Mouse (Mus musculus) right cerebral cortex, adult 2 months (tissue): ENCODE results near the gene Nploc4.
"Not testable (repeated sequence)": the region's sequence is repeated elsewhere in the genome, so short reads cannot be mapped to it uniquely, and the experiment has no call there.

Experiments used
- DNase-seq, 2 experiments: peaks; one replicate each; pipeline ENCODE4 v3.0.0; 2021 to 2022; ENCODE audit warnings: low spot score in 2 of 2

The Nploc4 gene

GRCm38 (mm10) chr11:120354304-120355276 lies 82.9 kb downstream of the Nploc4 start:
- peak in 1 of 2 experiments; percentile 2 for DNase-seq

DNA sequence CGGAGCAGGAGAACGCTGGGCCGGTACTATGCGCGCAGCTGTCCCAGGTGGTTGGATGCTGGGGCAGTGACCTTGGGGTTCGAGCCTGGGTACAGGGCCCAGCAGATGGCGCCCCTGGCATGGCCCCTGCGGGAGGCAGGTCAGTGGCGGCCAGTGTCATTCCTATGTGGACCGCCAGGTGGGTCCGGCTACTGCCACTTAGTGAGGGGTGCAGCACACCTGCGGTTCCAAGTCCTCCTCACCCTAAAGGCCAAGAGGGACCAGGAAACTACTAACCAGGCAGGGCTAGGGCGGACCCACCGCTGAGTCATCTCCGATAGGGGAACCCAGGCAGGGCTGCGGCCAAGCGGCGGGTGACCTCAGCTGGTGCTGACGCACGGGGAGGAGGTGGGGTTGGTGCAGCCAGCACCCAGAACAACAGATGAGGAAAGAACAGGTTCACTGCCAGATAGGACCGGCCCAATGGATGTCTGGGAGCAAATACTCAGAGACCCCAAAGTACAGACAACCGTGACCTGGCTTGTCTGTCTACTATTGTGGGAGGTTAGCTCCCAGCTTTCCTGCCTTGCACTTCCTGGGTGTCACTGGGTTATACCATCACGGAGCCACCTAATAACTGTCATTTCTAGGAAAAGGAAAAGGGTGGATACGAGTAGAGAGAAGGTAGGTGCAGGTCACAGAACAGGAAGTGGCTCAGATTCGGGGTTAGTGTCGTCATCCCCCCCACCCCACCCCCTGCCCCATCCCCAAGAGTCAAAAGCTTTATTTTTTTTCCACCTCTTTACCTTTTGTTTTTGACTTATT lies 83.8 kb downstream of the Nploc4 start:
- peak in 1 of 2 experiments; percentile 25 for DNase-seq

DNA sequence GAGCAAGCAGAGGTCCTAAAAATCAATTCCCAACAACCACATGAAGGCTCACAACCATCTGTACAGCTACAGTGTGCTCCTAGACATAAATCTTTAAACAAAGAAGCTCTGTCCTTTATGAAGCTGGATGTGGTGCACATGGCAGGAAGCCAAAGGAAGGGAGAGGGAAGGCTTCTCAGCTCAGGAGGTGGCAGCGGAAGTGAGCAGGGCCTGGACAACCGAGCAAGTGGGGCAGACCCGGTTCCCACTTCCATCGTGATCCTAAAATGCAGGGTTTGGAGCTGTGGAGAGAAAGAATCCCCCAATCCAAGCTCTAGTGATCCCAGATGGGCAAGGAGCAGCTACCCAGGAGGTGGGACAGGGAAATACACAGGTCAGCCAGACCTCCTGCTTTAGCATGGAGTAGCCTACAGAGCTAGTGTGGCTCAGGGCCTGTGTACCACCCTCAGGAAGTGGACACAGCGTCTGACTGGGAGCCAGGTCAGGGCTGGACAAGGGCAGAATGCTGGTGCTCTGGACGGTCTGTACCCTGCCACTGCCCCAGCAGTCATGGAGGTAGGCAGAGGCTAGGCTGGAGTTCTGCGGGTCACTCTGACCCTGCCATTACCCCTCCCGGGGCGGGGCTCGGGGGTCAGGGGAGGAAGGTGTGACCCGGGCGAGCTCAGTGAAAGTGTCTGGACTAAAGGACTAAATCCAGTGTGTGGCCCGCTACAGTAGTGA lies 84.8 kb downstream of the Nploc4 start:
- peak in 1 of 2 experiments; percentile 5 for DNase-seq

DNA sequence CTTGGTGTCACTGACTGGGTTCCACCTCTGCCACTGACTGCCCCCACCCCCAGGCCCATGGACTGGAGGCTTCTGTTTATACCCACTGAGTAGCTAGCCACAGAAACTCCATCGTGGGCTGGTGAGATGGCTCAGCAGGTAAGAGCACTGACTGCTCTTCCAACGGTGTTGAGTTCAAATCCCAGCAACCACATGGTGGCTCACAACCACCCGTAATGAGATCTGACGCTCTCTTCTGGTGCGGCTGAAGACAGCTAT lies 85.5 kb downstream of the Nploc4 start:
- not testable (repeated sequence) for DNase-seq

- peak in 1 of 2 experiments; percentile 4 for DNase-seq
Observed at GRCm38 (mm10) chr11:120351250-120352092, 86.0 kb downstream of the Nploc4 start.

DNA sequence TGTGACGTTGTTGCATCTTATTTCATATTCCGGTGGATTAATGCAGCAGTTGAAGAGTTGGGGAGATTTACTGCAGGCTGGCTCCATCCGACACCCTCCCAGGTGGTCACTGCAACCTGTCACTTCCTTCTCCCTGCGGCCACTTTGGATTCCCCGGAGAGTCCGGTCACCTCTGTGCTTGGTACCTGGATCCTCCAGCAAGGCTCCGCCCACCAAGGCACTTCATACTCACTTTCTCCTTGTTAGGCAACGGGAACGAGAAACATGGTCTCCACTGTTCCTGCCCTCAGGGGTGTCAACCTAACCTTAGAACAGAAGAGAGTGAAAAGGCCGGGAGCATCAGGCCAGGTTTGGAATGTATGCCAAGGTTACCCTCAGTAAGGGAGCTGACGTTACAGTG lies 86.8 kb downstream of the Nploc4 start:
- peak in 1 of 2 experiments; percentile 6 for DNase-seq

GRCm38 (mm10) chr11:120349986-120350702 lies 87.4 kb downstream of the Nploc4 start:
- peak; percentile 55 to 73 for DNase-seq

DNA sequence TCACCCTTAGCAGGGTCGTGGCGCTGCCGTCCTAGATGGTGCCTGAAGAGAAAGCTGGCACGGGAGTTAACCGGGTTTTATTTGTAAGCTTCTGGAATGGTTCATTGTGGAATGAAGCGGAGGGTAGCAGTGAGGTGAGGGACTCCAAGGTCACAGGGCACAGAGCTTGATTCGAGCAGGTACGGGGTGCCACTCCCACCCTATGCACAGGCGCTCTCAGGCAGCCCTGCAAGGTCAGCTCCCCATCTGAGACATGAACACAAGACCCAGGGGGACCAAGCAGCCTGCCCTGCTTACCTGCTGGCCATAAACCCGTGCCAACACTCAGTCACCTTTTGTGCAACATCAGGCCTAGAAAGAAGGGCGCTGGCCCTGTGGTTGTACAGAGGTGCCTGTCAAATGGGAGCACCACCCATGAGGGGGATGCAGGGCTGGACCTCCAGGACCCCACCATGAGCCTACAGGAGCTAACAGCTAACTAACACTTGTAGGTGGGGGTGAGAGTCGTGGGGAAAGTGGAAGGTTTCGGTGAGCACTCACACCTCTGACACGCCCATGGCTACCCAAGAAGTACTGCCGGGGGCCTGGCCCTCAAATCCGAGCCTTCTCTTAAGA lies 88.0 kb downstream of the Nploc4 start:
- DNase-seq: peak in 1 of 2 experiments; percentile 22

DNA sequence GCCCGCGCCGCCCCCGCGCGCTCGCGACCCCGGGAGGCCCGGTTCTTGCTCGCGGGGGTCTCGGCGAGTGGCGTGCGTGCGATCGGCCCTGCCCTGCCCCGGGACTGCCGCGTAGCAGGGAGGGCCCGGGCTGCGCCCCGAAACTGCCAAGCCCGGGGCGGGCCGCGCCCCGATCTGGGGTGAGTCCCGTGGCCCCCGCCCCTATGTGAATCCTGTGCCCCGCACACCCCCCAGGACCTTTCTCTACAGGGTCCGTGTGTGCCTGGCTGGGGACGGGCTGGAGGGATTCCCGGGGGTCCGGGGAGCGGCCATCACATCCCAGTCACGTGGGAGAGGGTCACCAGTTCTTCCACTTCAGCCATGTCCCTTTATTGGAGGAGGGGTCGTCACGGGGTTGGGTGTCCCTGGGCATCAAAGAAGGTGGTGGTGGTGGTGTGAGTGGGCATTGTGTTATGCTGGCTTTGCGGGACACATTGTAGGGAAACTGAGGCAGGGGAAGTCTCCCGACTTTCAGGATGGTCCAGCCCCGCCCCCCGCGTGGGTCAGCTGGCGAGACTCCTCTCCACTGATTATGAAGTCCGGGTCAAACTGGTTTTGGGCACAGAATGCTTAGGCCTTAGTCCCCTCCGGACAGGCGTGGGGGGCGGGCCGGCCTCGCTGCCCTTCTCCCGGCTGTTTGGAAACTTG lies 88.7 kb downstream of the Nploc4 start:
- DNase-seq: peak in 1 of 2 experiments; percentile 44

DNA sequence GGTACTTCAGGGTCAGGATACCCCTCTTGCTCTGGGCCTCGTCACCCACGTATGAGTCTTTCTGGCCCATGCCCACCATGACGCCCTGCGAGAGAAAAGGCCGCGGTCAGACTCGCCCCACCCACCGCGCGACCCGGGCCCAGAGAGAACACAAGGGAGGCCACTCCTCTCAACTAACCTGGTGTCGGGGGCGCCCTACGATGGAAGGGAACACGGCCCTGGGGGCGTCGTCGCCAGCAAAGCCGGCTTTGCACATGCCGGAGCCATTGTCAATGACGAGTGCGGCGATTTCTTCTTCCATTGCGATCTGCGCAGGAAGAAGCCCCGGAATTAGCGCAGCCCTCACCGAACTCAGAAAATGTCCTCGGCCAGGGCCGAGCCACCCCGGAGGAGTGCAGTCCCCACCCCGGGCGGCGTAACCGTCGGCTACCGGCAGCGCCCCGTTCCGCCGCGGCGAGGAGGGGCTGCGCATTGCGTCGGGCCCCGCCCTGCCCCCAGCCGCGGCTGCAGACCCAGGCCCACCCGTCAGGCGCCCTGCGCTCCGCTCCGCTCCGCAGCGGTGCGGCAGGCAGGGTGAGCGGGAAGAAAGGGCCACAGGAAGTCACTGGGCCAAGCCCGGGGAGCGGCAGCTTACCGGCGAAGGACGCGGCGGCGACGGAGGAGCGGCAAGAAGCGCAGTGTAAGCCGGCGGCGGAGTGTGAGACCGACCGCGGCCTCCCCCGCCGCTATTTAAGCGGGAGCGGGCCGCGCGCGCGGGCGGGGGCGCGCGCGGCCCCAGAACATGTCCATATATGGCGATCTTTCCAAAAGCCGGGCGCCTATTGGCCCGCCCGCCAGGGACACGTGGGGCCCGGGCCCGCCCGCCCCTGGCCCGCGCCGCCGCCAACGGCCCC lies 89.5 kb downstream of the Nploc4 start, which contains the start of gene Actg1:
Gene Actg1 (minus strand): TSS at position 752 of the 893 bp plus-strand sequence.
- peak; percentile 72 to 79 for DNase-seq

DNA sequence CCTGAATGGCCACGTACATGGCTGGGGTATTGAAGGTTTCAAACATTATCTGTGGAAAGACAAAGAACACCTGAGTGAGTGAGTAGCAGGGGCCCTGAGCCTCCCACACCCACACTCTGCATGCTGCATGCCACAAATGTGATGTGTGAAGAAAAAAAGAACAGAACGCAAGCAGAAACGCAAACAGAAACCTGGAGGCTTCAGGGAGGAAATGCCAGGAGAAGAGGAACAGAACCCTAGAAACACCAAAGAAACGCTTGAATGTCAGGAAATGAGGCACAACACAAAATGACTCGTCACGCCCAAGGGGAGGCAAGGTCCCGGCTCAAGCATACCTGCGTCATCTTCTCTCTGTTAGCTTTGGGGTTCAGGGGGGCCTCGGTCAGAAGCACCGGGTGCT lies 90.2 kb downstream of the Nploc4 start:
- DNase-seq: no peak

DNA sequence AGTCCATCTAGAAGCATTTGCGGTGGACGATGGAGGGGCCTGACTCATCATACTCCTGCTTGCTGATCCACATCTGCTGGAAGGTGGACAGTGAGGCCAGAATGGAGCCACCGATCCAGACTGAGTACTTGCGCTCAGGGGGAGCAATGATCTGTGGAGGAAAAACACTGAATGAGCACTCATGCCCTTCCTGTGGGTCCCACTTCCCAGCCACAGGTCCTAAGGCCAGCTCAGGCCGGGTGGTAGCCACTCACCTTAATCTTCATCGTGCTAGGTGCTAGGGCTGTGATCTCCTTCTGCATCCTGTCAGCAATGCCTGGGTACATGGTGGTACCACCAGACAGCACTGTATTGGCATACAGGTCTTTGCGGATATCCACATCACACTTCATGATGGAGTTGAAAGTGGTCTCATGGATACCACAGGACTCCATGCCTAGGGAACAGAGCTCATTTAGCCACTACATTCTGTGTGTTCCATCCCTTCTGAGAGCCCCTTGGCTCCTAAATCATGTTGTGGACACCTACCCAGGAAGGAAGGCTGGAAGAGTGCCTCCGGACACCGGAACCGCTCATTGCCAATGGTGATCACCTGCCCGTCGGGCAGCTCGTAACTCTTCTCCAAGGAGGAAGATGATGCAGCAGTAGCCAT lies 91.0 kb downstream of the Nploc4 start:
- not testable (repeated sequence) for DNase-seq

GRCm38 (mm10) chr11:120345067-120345681 lies 92.3 kb downstream of the Nploc4 start:
- DNase-seq: no peak

GRCm38 (mm10) chr11:120344310-120344920 lies 93.1 kb downstream of the Nploc4 start:
- DNase-seq: no peak

- DNase-seq: no peak
Observed at GRCm38 (mm10) chr11:120343519-120344309, 93.8 kb downstream of the Nploc4 start.

DNA sequence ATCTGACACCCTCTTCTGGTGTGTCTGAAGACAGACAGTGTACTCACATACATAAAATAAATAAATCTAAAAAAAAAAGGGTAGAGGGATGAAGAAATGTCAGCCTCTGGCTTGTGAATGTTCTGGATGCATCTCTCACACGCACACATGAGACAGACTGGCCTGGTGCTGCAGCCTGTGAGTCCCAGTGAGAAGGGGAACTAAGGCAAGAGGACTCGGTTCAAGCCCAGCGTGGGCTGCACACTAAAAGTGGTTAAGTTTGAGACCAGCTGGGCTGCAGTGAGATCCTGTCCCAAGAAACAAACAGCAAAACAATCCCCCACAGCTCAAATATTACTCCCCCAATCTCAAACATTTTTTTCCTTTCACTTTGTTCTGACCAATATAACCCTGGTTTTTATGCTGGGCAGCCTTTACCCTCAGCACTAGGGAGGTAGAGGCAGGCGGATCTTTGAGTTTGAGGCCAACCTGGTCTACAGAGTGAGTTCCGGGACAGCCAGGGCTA lies 94.8 kb downstream of the Nploc4 start:
- DNase-seq: no peak
